Mouse (Mus musculus) heart, adult 8-10 months (tissue): ENCODE measurements at regions not wholly inside any gene's neighbourhood (a gene's known extent, or its start where the extent isn't known, plus 50 kb on each side); places are given as distances from the start of the nearest gene placed in this dataset.
A peak's percentile ranks its signal among the peaks of the same experiment; 100 is the strongest.

Source experiments
- DNase-seq: peaks from one replicate; pipeline ENCODE4 v3.0.0; 2022; ENCODE audit warnings: low spot score

GRCm38 (mm10) chr2:179210164-179210805 lies 231.9 kb upstream of the Cdh4 start:
- no peak for DNase-seq

GRCm38 (mm10) chr2:179216773-179217172 lies 225.5 kb upstream of the Cdh4 start:
- no peak for DNase-seq

- no peak for DNase-seq
Measured at GRCm38 (mm10) chr2:179228096-179228495, 214.1 kb upstream of the Cdh4 start.

- no peak for DNase-seq
Measured at GRCm38 (mm10) chr2:179231708-179232354, 210.4 kb upstream of the Cdh4 start.

GRCm38 (mm10) chr2:179238166-179238565 lies 204.1 kb upstream of the Cdh4 start:
- no peak for DNase-seq

- no peak for DNase-seq
Measured at GRCm38 (mm10) chr2:179260892-179261291, 181.3 kb upstream of the Cdh4 start.

GRCm38 (mm10) chr2:179263888-179264287 lies 178.3 kb upstream of the Cdh4 start:
- DNase-seq, result no peak

GRCm38 (mm10) chr2:179265436-179265835 lies 176.8 kb upstream of the Cdh4 start:
- DNase-seq, result no peak

GRCm38 (mm10) chr2:179277204-179277886 lies 164.9 kb upstream of the Cdh4 start:
- no peak for DNase-seq

GRCm38 (mm10) chr2:179277887-179278282 lies 164.3 kb upstream of the Cdh4 start:
- no peak for DNase-seq

GRCm38 (mm10) chr2:179282276-179282675 lies 160.0 kb upstream of the Cdh4 start:
- no peak for DNase-seq

GRCm38 (mm10) chr2:179290394-179290793 lies 151.8 kb upstream of the Cdh4 start:
- no peak for DNase-seq

- DNase-seq, result no peak
Measured at GRCm38 (mm10) chr2:179291046-179291563, 151.1 kb upstream of the Cdh4 start.

- DNase-seq, result no peak
Measured at GRCm38 (mm10) chr2:179291958-179292357, 150.3 kb upstream of the Cdh4 start.

- no peak for DNase-seq
Measured at GRCm38 (mm10) chr2:179292566-179292965, 149.7 kb upstream of the Cdh4 start.

GRCm38 (mm10) chr2:179293114-179293513 lies 149.1 kb upstream of the Cdh4 start:
- DNase-seq, result no peak

- no peak for DNase-seq
Measured at GRCm38 (mm10) chr2:179297057-179297456, 145.2 kb upstream of the Cdh4 start.

- DNase-seq, result no peak
Measured at GRCm38 (mm10) chr2:179303765-179304164, 138.5 kb upstream of the Cdh4 start.

GRCm38 (mm10) chr2:179307286-179307931 lies 134.8 kb upstream of the Cdh4 start:
- no peak for DNase-seq

- DNase-seq, result peak; percentile 19
Measured at GRCm38 (mm10) chr2:179307932-179308303, 134.3 kb upstream of the Cdh4 start.

GRCm38 (mm10) chr2:179318046-179318445 lies 124.2 kb upstream of the Cdh4 start:
- no peak for DNase-seq

- DNase-seq, result no peak
Measured at GRCm38 (mm10) chr2:179325242-179325641, 117.0 kb upstream of the Cdh4 start.
